Comparison of ENCODE assay signal across 1 mouse cellular context in genomic region chr1:172390769-172391168, GRCm38 (mm10).
TF ChIP-seq lines count a peak whose summit lies in the region.

No protein-coding gene starts in this region.

TF ChIP-seq in CH12.LX, 34 proteins besides CTCF, POLR2A, EP300 and RAD21 (continued from another document):
- no peak for TF ChIP-seq JUND (conservative IDR thresholded peaks at IDR 0.05; ENCODE audit: low read depth, low read length)
- TF ChIP-seq UBTF (IDR thresholded peaks at IDR 0.05; ENCODE audit: low read depth, low read length) = no peak
- no peak for TF ChIP-seq PAX5 (IDR thresholded peaks at IDR 0.05; ENCODE audit: low read length)
- TF ChIP-seq HCFC1 (IDR thresholded peaks at IDR 0.05; ENCODE audit: low read depth, low read length) = peak; percentile 58
- TF ChIP-seq NRF1 (IDR thresholded peaks at IDR 0.05; ENCODE audit: low read depth, low read length) = no peak
